In genomic region chr2:118320519-118320918, GRCm38 (mm10) we compare ENCODE assay signal across 17 mouse cellular contexts. TPM values are rescaled to one million over a fixed set of nuclear protein-coding genes. Genes with fewer than 3 reads are reported as not detected.
DNase-seq lines count a peak whose midpoint lies in the region; ATAC-seq and TF ChIP-seq lines count a peak whose summit lies in the region.
"Had no signal": no experiment of that assay in that cellular context is flagged by ENCODE, and none has a peak within 500 bp of the region (broad histone marks: within the 10 kb centered on the region; RNA-seq: fewer than 3 reads in every experiment).

No protein-coding gene starts in this region.

- WGBS in forebrain, embryonic 13.5 days = 10% methylated on average over 4 of the region's 4 CpGs
- WGBS in hindbrain, postnatal 0 days = 25% methylated on average over 4 of the region's 4 CpGs

- DNase-seq in layer of hippocampus, adult 2 months (ENCODE audit: low spot score in 2 of 2) = no peak
- DNase-seq in layer of hippocampus, adult 9-11 months = no peak
- peak; percentile 56 for DNase-seq in hindbrain, postnatal 0 days (ENCODE audit: low spot score)
- peak; percentile 40 for DNase-seq in retina, postnatal 1 day
- no peak for DNase-seq in frontal cortex, postnatal 14 days (ENCODE audit: low spot score in 2 of 2)
- DNase-seq in right cerebral cortex, postnatal 25 days = no peak
- DNase-seq: cerebellum, postnatal 14 days; lung, postnatal 10 days; right cerebral cortex, postnatal 14 days had no signal

- H3K36me3 ChIP-seq in forebrain, embryonic 13.5 days (ENCODE audit: poor library complexity, severe bottlenecking) = no peaks in the 10 kb centered on the region
- H3K36me3 ChIP-seq in hindbrain, postnatal 0 days (ENCODE audit: insufficient read depth, low read length) = no peaks in the 10 kb centered on the region
- H3K36me3 ChIP-seq: embryonic facial prominence, embryonic 10.5 days; heart, embryonic 12.5 days; liver, embryonic 15.5 days had no signal

- peak overlapping the region; percentile 11; the same call in 1 of the 2 replicates for H3K27ac ChIP-seq in layer of hippocampus, adult 2 months
- no peak overlapping the region for H3K27ac ChIP-seq in forebrain, embryonic 13.5 days
- H3K27ac ChIP-seq in hindbrain, postnatal 0 days = no peak overlapping the region
- H3K27ac ChIP-seq: embryonic facial prominence, embryonic 10.5 days; kidney, postnatal 0 days; liver, embryonic 15.5 days had no signal

- no peak overlapping the region for H3K9ac ChIP-seq in forebrain, embryonic 13.5 days
- H3K9ac ChIP-seq in hindbrain, postnatal 0 days (replicated peaks; ENCODE audit: low read length) = no peak overlapping the region
- H3K9ac ChIP-seq: heart, embryonic 12.5 days; liver, embryonic 15.5 days had no signal

- peaks cover 21% of the 10 kb centered on the region for H3K4me1 ChIP-seq in forebrain, embryonic 13.5 days
- no peaks in the 10 kb centered on the region for H3K4me1 ChIP-seq in hindbrain, postnatal 0 days (ENCODE audit: insufficient read depth, low read length)
- H3K4me1 ChIP-seq: heart, embryonic 12.5 days; liver, embryonic 15.5 days had no signal

- H3K9me3 ChIP-seq in forebrain, embryonic 13.5 days (replicated peaks) = no peaks in the 10 kb centered on the region
- H3K9me3 ChIP-seq in hindbrain, postnatal 0 days (ENCODE audit: low read length) = no peaks in the 10 kb centered on the region
- H3K9me3 ChIP-seq: embryonic facial prominence, embryonic 10.5 days; heart, embryonic 12.5 days; liver, embryonic 15.5 days had no signal

- TF ChIP-seq CTCF in layer of hippocampus, adult 2 months (conservative IDR thresholded peaks at IDR 0.05) = no peak
- TF ChIP-seq CTCF in hindbrain, postnatal 0 days (IDR thresholded peaks at IDR 0.05; ENCODE audit: low read depth) = no peak

- peak overlapping the region; percentile 7; the same call in 1 of the 2 replicates for H3K4me2 ChIP-seq in forebrain, embryonic 13.5 days
- no peak overlapping the region for H3K4me2 ChIP-seq in hindbrain, postnatal 0 days (ENCODE audit: low read depth, low read length)
- H3K4me2 ChIP-seq: heart, embryonic 12.5 days; liver, embryonic 15.5 days had no signal

- no peak overlapping the region for H3K4me3 ChIP-seq in layer of hippocampus, adult 2 months
- no peak overlapping the region for H3K4me3 ChIP-seq in forebrain, embryonic 13.5 days
- H3K4me3 ChIP-seq in hindbrain, postnatal 0 days (ENCODE audit: low read length) = no peak overlapping the region
- H3K4me3 ChIP-seq: embryonic facial prominence, embryonic 10.5 days; heart, embryonic 12.5 days; liver, embryonic 15.5 days; myocyte had no signal

- peak; percentile 70 for ATAC-seq in forebrain, embryonic 13.5 days
- ATAC-seq in hindbrain, postnatal 0 days = 0 out of 2 replicates have a peak, but pooled peaks have one; percentile 39
- ATAC-seq: intestine, embryonic 16.5 days had no signal

- no peaks in the 10 kb centered on the region for H3K27me3 ChIP-seq in forebrain, embryonic 13.5 days
- no peaks in the 10 kb centered on the region for H3K27me3 ChIP-seq in hindbrain, postnatal 0 days (ENCODE audit: insufficient read depth, low read length)
- H3K27me3 ChIP-seq: heart, embryonic 12.5 days; liver, embryonic 15.5 days had no signal

RNA-seq across cellular contexts. Expression of gene Gpr176, which starts 52.7 kb away (rescaled TPM):
- 10 to 100 TPM; 10.8 to 11.8 TPM for total RNA-seq in layer of hippocampus, adult 2 months (2021)
- 1.6 and 1.8 TPM in 2 replicates for polyA plus RNA-seq in forebrain, embryonic 13.5 days (2015; fragmentation: Nextera tagmentation; extraction: Ambion mirVana)
- total RNA-seq in hindbrain, postnatal 0 days (2014; rRNA removed) = 11.6 and 17.3 TPM in 2 replicates
- polyA plus RNA-seq in hindbrain, postnatal 0 days (2015; fragmentation: Nextera tagmentation; extraction: Ambion mirVana) = 6.7 and 8.4 TPM in 2 replicates
- total RNA-seq: megakaryocyte, adult 5-6 weeks had no signal

Comparison
In these comparisons a context has a peak if more than half of its experiments do, and no peak if none do; other contexts are left out.
1. DNase-seq: peak in hindbrain, postnatal 0 days (single experiment) and retina, postnatal 1 day (single experiment); none in layer of hippocampus, adult 2 months (0 of 2), layer of hippocampus, adult 9-11 months (single experiment), frontal cortex, postnatal 14 days (0 of 2) and right cerebral cortex, postnatal 25 days (single experiment).